Mouse (Mus musculus): ENCODE results near the gene Gm20388. TPM values are rescaled to one million over a fixed set of nuclear protein-coding genes. Genes with fewer than 3 reads are reported as not detected.

Gm20388 gene
- total RNA-seq, 2 experiments from 2014 or later: 2.2 to 7.6 TPM

DNA sequence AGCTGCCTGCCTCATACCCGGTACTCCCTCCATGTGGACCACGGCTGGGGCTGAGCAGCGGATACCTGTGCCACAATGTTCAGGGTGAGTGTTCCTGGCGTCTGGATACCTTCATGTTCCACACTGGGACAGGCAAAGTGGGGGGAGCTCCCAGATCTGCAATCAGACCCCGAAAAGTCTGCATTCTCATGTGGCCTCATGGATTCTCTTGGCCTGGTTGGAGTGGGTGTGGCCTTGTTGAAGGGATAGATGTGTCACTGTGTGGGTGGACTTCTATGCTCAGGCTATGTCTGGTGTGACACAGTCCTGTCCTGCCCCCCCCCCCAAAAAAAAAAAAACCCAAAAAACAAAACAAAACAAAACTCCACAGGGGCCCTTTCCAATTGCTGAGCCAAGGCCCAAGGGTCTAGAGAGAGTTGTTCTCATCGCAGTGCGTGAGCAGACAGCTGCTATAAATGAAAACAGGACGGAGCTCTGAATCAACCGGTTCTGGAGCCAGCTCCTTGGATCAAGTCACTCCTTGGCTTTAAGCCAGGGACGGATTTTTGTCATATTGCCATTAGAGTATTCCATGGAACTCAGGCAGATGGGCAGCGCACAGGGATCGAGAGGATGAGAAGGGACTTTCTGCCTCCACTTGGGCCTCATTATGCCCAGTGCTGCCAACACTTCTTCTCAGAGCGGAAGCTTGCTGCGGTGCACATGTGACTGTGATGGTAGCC, 3231.3 kb downstream of the Gm20388 start:
- peak; percentile 73 to 79 for DNase-seq (ENCODE audit: low spot score in 2 of 2)
- H3K4me3 ChIP-seq: no peak overlapping the region
- no peak for TF ChIP-seq CTCF (conservative IDR thresholded peaks at IDR 0.05)
- peak overlapping the region; percentile 51 for H3K27ac ChIP-seq

GRCm38 (mm10) chr8:123145279-123145678, 3234.6 kb downstream of the Gm20388 start:
- no peak overlapping the region for H3K4me3 ChIP-seq
- peak in 1 of 2 experiments; percentile 40 for DNase-seq (ENCODE audit: low spot score in 2 of 2)
- peak overlapping the region; percentile 85 for H3K27ac ChIP-seq
- TF ChIP-seq CTCF (conservative IDR thresholded peaks at IDR 0.05): peak; percentile 68

- DNase-seq (ENCODE audit: low spot score in 2 of 2): peak; percentile 35 to 74
- TF ChIP-seq CTCF (conservative IDR thresholded peaks at IDR 0.05): no peak
- H3K27ac ChIP-seq: peak overlapping the region; percentile 85
- H3K4me3 ChIP-seq: no peak overlapping the region
Observed at GRCm38 (mm10) chr8:123146390-123146789, 3235.7 kb downstream of the Gm20388 start.

GRCm38 (mm10) chr8:123150737-123151171, 3240.1 kb downstream of the Gm20388 start:
- H3K4me3 ChIP-seq: no peak overlapping the region
- no peak for TF ChIP-seq CTCF (conservative IDR thresholded peaks at IDR 0.05)
- peak overlapping the region; percentile 75 for H3K27ac ChIP-seq
- DNase-seq (ENCODE audit: low spot score in 2 of 2): peak; percentile 37 to 60

GRCm38 (mm10) chr8:123155177-123155576, 3244.5 kb downstream of the Gm20388 start:
- DNase-seq (ENCODE audit: low spot score in 2 of 2): no peak
- peak; percentile 54 for TF ChIP-seq CTCF (conservative IDR thresholded peaks at IDR 0.05)
- Histone ChIP-seq H3K4me3 (no peak overlapping the region), H3K27ac (no peak overlapping the region)

GRCm38 (mm10) chr8:123156070-123156773, 3245.6 kb downstream of the Gm20388 start:
- H3K27ac ChIP-seq: no peak overlapping the region
- no peak overlapping the region for H3K4me3 ChIP-seq
- TF ChIP-seq CTCF (conservative IDR thresholded peaks at IDR 0.05): no peak
- no peak for DNase-seq (ENCODE audit: low spot score in 2 of 2)

DNA sequence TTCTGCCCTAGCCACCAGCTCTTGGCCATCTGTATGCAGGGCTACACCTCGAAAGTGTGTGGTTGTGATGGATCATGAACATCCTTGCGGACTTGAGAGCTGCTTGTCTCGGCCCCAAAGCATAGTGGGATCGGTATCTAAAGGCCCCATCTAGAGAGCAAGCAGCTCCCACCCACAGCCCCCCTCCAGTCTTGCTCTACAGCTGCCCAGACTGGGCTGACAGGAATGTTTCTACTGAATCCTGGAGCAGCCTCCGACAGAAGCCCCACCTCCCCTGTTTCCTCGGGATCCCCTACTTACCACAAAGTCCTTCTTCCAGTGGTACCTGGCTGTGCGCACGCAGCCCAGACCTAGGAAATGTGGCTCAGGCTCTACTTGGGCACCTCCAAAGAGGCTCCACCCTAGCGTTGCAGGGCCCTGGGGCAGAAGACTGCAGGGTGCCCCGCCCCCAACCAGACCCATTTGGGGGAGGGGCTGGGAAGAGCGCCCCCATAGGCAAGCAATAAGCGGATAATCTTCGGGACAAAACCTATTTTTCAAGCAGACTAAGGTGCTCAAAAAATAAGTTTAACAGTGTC, 3247.3 kb downstream of the Gm20388 start, which contains the start of gene Sult5a1:
Gene Sult5a1, minus strand, starts transcription at position 428 of the 578 bp plus-strand sequence.
- Histone ChIP-seq H3K27ac (peak within 1 kb of the TSS; percentile 0; the same call in 1 of the 2 replicates), H3K4me3 (no peak within 1 kb of the TSS)
- TF ChIP-seq CTCF (conservative IDR thresholded peaks at IDR 0.05): peak; percentile 22; the same call in 1 of the 2 replicates
- no peak for DNase-seq (ENCODE audit: low spot score in 2 of 2)

DNA sequence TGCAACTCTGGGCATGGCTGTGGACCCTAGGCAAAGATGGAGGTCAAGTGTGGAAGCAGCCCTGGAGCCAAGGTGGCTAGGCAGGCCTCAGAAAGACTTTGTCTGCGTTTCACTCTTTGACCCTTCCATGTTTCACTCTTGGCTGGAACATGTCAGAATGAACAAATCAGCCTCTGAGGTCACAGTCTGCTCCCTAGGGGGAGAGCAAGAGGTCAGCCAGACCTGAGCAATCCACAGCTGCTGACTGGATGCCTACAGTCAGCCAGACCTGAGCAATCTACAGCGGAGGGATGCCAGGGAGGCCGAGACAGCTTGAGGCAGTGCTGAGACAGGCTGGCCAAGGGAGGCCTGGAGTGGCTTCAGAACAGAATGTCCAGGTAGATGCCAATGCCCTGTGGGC, 3270.8 kb downstream of the Gm20388 start:
- H3K4me3 ChIP-seq: no peak overlapping the region
- H3K27ac ChIP-seq: no peak overlapping the region
- no peak for DNase-seq (ENCODE audit: low spot score in 2 of 2)
- TF ChIP-seq CTCF (conservative IDR thresholded peaks at IDR 0.05): no peak

DNA sequence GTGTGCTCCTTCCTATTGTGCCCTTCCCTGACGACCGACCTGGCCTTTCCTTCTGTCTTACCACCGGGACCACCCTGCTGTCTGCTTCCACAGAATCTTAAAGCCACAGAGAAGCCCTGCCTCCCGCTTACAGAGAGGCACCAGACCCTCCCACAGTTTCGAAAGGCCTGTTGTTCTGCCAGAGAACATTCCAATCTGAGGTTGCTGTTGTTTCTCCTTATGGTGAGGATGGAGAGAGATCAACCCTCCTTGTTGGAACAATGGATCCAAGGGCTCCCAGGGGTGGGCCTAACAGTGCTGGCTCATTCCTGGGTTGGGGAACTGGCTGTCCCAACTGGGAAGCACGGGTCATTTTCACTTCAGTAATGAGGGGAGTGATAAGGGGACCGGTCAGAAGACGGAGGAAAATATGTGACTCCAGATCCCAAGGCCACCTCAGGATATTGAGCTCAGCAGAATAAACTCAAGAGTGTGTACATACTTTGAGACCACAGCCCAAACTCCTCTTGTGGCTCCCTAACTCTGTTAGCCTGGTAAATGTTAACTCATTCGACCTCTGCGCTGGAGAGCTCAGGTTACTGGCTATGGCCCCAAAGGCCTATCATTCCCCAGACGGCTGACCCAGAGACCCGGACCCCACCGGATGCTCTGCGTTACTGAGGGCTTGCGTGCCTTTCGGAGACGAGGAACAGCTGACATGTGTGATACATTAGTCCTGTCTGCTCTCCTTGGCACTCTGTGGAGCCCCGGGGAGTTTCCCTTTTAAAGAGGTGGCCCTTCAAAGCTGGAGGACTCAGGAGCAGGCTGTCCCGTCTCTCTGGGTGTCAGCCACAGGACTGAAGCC, 3275.1 kb downstream of the Gm20388 start, which contains the start of gene Dpep1:
Gene Dpep1, plus strand, starts transcription at position 677 of the 844 bp plus-strand sequence.
- Histone ChIP-seq H3K4me3 (no peak within 1 kb of the TSS), H3K27ac (no peak within 1 kb of the TSS)
- TF ChIP-seq CTCF (conservative IDR thresholded peaks at IDR 0.05): no peak
- no peak for DNase-seq (ENCODE audit: low spot score in 2 of 2)

DNA sequence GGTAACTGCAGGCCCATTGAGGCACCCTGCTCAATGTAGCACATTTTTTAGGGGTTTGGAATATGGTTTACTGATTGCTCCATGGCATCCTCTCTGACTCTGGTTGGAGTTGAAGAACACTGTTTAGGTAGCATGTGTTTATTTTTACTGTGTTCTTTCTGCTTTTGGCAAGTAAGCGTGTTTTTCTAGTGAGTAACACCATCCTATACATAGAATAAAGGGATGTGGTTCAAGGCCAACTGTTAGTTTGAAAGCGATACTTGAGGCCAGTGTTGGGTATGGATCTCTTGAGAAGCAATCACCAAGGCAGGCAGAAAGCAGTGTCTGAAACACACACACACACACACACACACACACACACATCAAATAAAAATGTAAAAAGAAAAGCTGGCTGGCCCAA, 3277.4 kb downstream of the Gm20388 start:
- TF ChIP-seq CTCF (conservative IDR thresholded peaks at IDR 0.05): no peak
- Histone ChIP-seq H3K27ac (no peak overlapping the region), H3K4me3 (no peak overlapping the region)
- DNase-seq (ENCODE audit: low spot score in 2 of 2): no peak

- Histone ChIP-seq H3K27ac (no peak overlapping the region), H3K4me3 (no peak overlapping the region)
- TF ChIP-seq CTCF (conservative IDR thresholded peaks at IDR 0.05): no peak
- no peak for DNase-seq (ENCODE audit: low spot score in 2 of 2)
Observed at GRCm38 (mm10) chr8:123188841-123189240, 3278.2 kb downstream of the Gm20388 start.

- DNase-seq (ENCODE audit: low spot score in 2 of 2): peak; percentile 81 to 82
- Histone ChIP-seq H3K4me3 (no peak overlapping the region), H3K27ac (peak overlapping the region; percentile 80)
- TF ChIP-seq CTCF (conservative IDR thresholded peaks at IDR 0.05): peak; percentile 77
Observed at GRCm38 (mm10) chr8:123190678-123191077, 3280.0 kb downstream of the Gm20388 start.
